Mouse (Mus musculus): ENCODE data around the gene 4931440F15Rik.
"Not testable (repeated sequence)": the region's sequence is repeated elsewhere in the genome, so short reads cannot be mapped to it uniquely, and the experiment has no call there.

- not testable (repeated sequence) for TF ChIP-seq JUND (IDR thresholded peaks at IDR 0.05; ENCODE audit: low read depth, low read length); MYC (IDR thresholded peaks at IDR 0.05; ENCODE audit: low read depth, low read length); MAFK (IDR thresholded peaks at IDR 0.05; ENCODE audit: borderline replicate concordance, low read depth, low read length); POLR2A (IDR thresholded peaks at IDR 0.05; ENCODE audit: control insufficient read depth in 1 of 2, insufficient read depth in 1 of 2, low read depth in 1 of 2, low read length in 2 of 2, poor library complexity in 1 of 2); UBTF (IDR thresholded peaks at IDR 0.05; ENCODE audit: borderline replicate concordance, insufficient read depth, low read depth, low read length); RAD21 (IDR thresholded peaks at IDR 0.05; ENCODE audit: low read depth, low read length); CTCF (IDR thresholded peaks at IDR 0.05 in 2 of 3, conservative IDR thresholded peaks at IDR 0.05 in 1 of 3; ENCODE audit: control insufficient read depth in 1 of 3, insufficient read depth in 1 of 3, low read depth in 2 of 3, low read length in 3 of 3, poor library complexity in 1 of 3, severe bottlenecking in 1 of 3); MEF2A (IDR thresholded peaks at IDR 0.05; ENCODE audit: extremely low read depth, insufficient replicate concordance, low read depth, low read length, poor library complexity, severe bottlenecking)
Measured at GRCm38 (mm10) chr11:29824474-29825270, 796 bp downstream of the 4931440F15Rik start.
